Mouse (Mus musculus) lung, adult 2 months (tissue): ENCODE results near the gene Tle6.

ENCODE experiments used
- CTCF ChIP-seq: fragments of 200-500 bp; IDR thresholded peaks from 2 replicates; pipeline ENCODE4 v1.5.1; 2011; ENCODE audit warnings: mild to moderate bottlenecking, low read length, control low read depth; ENCODE audit not compliant: insufficient read depth
- POLR2A ChIP-seq: fragments of 200-500 bp; IDR thresholded peaks from 2 replicates; pipeline ENCODE4 v1.6.1; 2011; ENCODE audit warnings: low read depth, mild to moderate bottlenecking, control low read depth, low read length, borderline replicate concordance; ENCODE audit errors: extremely low read depth

DNA sequence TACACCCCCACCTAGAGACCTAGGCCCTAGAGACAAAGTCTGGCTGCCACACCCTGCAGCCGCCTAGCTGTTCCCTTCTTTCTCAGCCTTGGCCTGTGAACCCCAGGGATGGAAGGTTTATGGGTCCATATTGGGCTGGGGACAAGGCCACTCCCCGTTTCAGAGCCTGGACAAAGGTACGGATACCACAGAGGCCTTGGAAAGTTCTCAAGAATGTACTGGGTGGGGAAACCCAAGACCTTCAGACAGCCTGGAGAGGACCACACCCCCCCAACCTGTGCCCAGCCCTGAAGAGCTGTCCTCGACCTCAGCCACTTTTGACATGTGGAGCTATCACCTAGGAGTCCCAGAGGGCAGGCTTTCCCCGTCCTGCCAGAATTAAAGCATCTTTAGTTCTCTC lies 51.9 kb downstream of the Tle6 start:
- TF ChIP-seq CTCF (no peak), POLR2A (no peak)
